Mouse (Mus musculus) left cerebral cortex, postnatal 4 days (tissue): ENCODE results near the gene Aatk. TPM values are rescaled to one million over a fixed set of nuclear protein-coding genes. Genes with fewer than 3 reads are reported as not detected.
A peak's percentile ranks its signal among the peaks of the same experiment; 100 is the strongest.

Experiments used
- DNase-seq: peaks from one replicate; pipeline ENCODE4 v3.0.0-alpha.2; 2022
- intact Hi-C: fragments of 180-260 bp; cut with DNase I; formaldehyde crosslinking; loops from one replicate; pipeline ENCODE4 v1.15.1; 2025
- total RNA-seq, 2 experiments: library from RNA; stranded (reverse); gene quantifications; 2 replicates each; pipeline ENCODE4 v1.2.3; 2021

Gene Aatk
- total RNA-seq, 2 experiments from 2014 or later: 111 to 114 TPM

- intact Hi-C loops: no loop called here
- DNase-seq: no peak
Observed at GRCm38 (mm10) chr11:119997351-119997750, 49.6 kb downstream of the Aatk start.

- DNase-seq: peak; percentile 96
- intact Hi-C loops: loop anchor here (5.0 kb wide), 1 partner anchor 84 kb away; no protein-coding TSS in a partner anchor
Observed at GRCm38 (mm10) chr11:119991338-119991678, 55.7 kb downstream of the Aatk start.

- intact Hi-C loops: loop anchor here (5.0 kb wide), 1 partner anchor 83 kb away; no protein-coding TSS in a partner anchor
- no peak for DNase-seq
Observed at GRCm38 (mm10) chr11:119990658-119991337, 56.2 kb downstream of the Aatk start.

GRCm38 (mm10) chr11:119989115-119989564 is 57.8 kb downstream of the Aatk start:
- peak; percentile 53 for DNase-seq
- intact Hi-C loops: no loop called here

- DNase-seq: no peak
Observed at GRCm38 (mm10) chr11:119988391-119988790, 58.6 kb downstream of the Aatk start.

GRCm38 (mm10) chr11:119987876-119988275 is 59.1 kb downstream of the Aatk start:
- intact Hi-C loops: no loop called here

More at GRCm38 (mm10) chr11:119988391-119988790, 58.6 kb downstream of the Aatk start:
- intact Hi-C loops: no loop called here

GRCm38 (mm10) chr11:119986751-119987425 is 60.1 kb downstream of the Aatk start:
- no peak for DNase-seq
- intact Hi-C loops: no loop called here

More at GRCm38 (mm10) chr11:119987876-119988275, 59.1 kb downstream of the Aatk start:
- no peak for DNase-seq

GRCm38 (mm10) chr11:119983151-119983550 is 63.8 kb downstream of the Aatk start:
- intact Hi-C loops: no loop called here
- no peak for DNase-seq

- peak; percentile 82 for DNase-seq
- intact Hi-C loops: no loop called here
Observed at GRCm38 (mm10) chr11:119982236-119982635, 64.7 kb downstream of the Aatk start.

- intact Hi-C loops: no loop called here
Observed at GRCm38 (mm10) chr11:119981769-119982168, 65.2 kb downstream of the Aatk start.

GRCm38 (mm10) chr11:119979596-119980385 is 67.2 kb downstream of the Aatk start:
- no peak for DNase-seq
- intact Hi-C loops: no loop called here

More at GRCm38 (mm10) chr11:119981769-119982168, 65.2 kb downstream of the Aatk start:
- no peak for DNase-seq

GRCm38 (mm10) chr11:119978701-119979100 is 68.3 kb downstream of the Aatk start:
- intact Hi-C loops: no loop called here
- no peak for DNase-seq

- no peak for DNase-seq
- intact Hi-C loops: no loop called here
Observed at GRCm38 (mm10) chr11:119975739-119976501, 71.0 kb downstream of the Aatk start.

GRCm38 (mm10) chr11:119973789-119974188 is 73.2 kb downstream of the Aatk start:
- DNase-seq: no peak
- intact Hi-C loops: no loop called here

- peak; percentile 86 for DNase-seq
- intact Hi-C loops: no loop called here
Observed at GRCm38 (mm10) chr11:119970021-119970851, 76.7 kb downstream of the Aatk start.

GRCm38 (mm10) chr11:119967892-119968291 is 79.1 kb downstream of the Aatk start:
- DNase-seq: no peak
- intact Hi-C loops: no loop called here

GRCm38 (mm10) chr11:119967401-119967800 is 79.6 kb downstream of the Aatk start:
- intact Hi-C loops: no loop called here
- peak; percentile 48 for DNase-seq

GRCm38 (mm10) chr11:119966294-119966693 is 80.7 kb downstream of the Aatk start:
- DNase-seq: no peak
- intact Hi-C loops: no loop called here

- intact Hi-C loops: no loop called here
- peak; percentile 24 for DNase-seq
Observed at GRCm38 (mm10) chr11:119965053-119965452, 81.9 kb downstream of the Aatk start.

GRCm38 (mm10) chr11:119961511-119961910 is 85.5 kb downstream of the Aatk start:
- intact Hi-C loops: no loop called here
- DNase-seq: no peak
